Mouse (Mus musculus) midbrain, postnatal 0 days (tissue): Measurements from ENCODE around the gene Aff3. TPM values are rescaled to one million over a fixed set of nuclear protein-coding genes. Genes with fewer than 3 reads are reported as not detected.

ENCODE experiments used
- ATAC-seq: fragments of 200-750 bp; cut with Nextera tagmentation; 2 replicates; pipeline ENCODE4 v1.8.0; 2017; ENCODE audit warnings: moderate number of reproducible peaks, mild to moderate bottlenecking, moderate TSS enrichment, moderate library complexity; ENCODE audit not compliant: low FRiP score
- DNase-seq: peaks from one replicate; pipeline ENCODE4 v3.0.0-alpha.2; 2015; ENCODE audit warnings: low spot score
- H3K27ac ChIP-seq: fragments of 300-500 bp; sonication (generic); 2 replicates; pipeline ENCODE4 v1.5.1; 2014; ENCODE audit warnings: low read depth, mild to moderate bottlenecking, low read length, mixed read lengths
- H3K27me3 ChIP-seq: fragments of 300-500 bp; sonication (generic); 2 replicates; pipeline ENCODE4 v1.6.1; 2014; ENCODE audit warnings: low read length, control low read depth, mixed read lengths; ENCODE audit not compliant: insufficient read depth
- H3K36me3 ChIP-seq: fragments of 300-500 bp; sonication (generic); 2 replicates; pipeline ENCODE4 v1.6.1; 2014; ENCODE audit warnings: low read length, control low read depth, mixed read lengths; ENCODE audit not compliant: insufficient read depth
- H3K4me1 ChIP-seq: fragments of 300-500 bp; sonication (generic); 2 replicates; pipeline ENCODE4 v1.6.1; 2014; ENCODE audit warnings: mild to moderate bottlenecking, control low read depth, antibody characterized with exemption, low read length, mixed read lengths; ENCODE audit not compliant: insufficient read depth
- H3K4me2 ChIP-seq: fragments of 300-500 bp; sonication (generic); 2 replicates; pipeline ENCODE4 v1.6.1; 2014; ENCODE audit warnings: low read depth, mild to moderate bottlenecking, low read length, mixed read lengths; ENCODE audit not compliant: poor library complexity, severe bottlenecking
- H3K4me3 ChIP-seq: fragments of 300-500 bp; sonication (generic); 2 replicates; pipeline ENCODE4 v1.5.1; 2014; ENCODE audit warnings: low read depth, mild to moderate bottlenecking, low read length, moderate library complexity
- H3K9ac ChIP-seq: fragments of 300-500 bp; sonication (generic); replicated peaks from 2 replicates; pipeline ENCODE4 v1.6.1; 2014; ENCODE audit warnings: mild to moderate bottlenecking, low read length, moderate library complexity, mixed read lengths; ENCODE audit not compliant: poor library complexity, severe bottlenecking
- H3K9me3 ChIP-seq: fragments of 300-500 bp; sonication (generic); 2 replicates; pipeline ENCODE4 v1.6.1; 2016; ENCODE audit warnings: low read length, control low read depth
- CTCF ChIP-seq: IDR thresholded peaks from 2 replicates; pipeline ENCODE4 v1.5.1; 2016; ENCODE audit warnings: antibody characterized with exemption, mild to moderate bottlenecking
- WGBS: fragments of 180-500 bp; shearing (Covaris S2); extraction: QIAGEN DNeasy Blood & Tissue Kit; methylation state at CpG from one replicate; pipeline ENCODE4 v1.1.7; 2014; 5-methylcytosine and 5-hydroxymethylcytosine counted together
- polyA plus RNA-seq: library from polyadenylated mRNA; unstranded; fragments of >200 nt; fragmentation: Nextera tagmentation; extraction: Ambion mirVana; gene quantifications from 2 replicates; pipeline ENCODE4 v1.2.1, GENCODE M21; 2015
- total RNA-seq: library from RNA; depleted of rRNA; stranded (reverse); fragments of >200 nt; gene quantifications from 2 replicates; pipeline ENCODE4 v1.2.3, GENCODE M21; 2014

Gene Aff3
- total and polyA plus RNA-seq, 2 experiments from 2014 or later, result 20.6 to 61.2 TPM

GRCm38 (mm10) chr1:38664261-38664660, 494 bp downstream of the Aff3 start:
- WGBS, result 92% methylated on average over 4 of the region's 4 CpGs
- H3K36me3 ChIP-seq, result no peaks in the 10 kb centered on the region
- DNase-seq (no peak), ATAC-seq (no peak)
- no peak overlapping the region for H3K9ac ChIP-seq
- no peaks in the 10 kb centered on the region for H3K4me1 ChIP-seq
- no peak for TF ChIP-seq CTCF
- no peak overlapping the region for H3K4me2 ChIP-seq
- H3K27me3 ChIP-seq, result no peaks in the 10 kb centered on the region
- H3K27ac ChIP-seq, result no peak overlapping the region
- no peaks in the 10 kb centered on the region for H3K9me3 ChIP-seq
- H3K4me3 ChIP-seq, result no peak overlapping the region

- ATAC-seq (no peak), DNase-seq (no peak)
- no peak overlapping the region for H3K4me3 ChIP-seq
- no peak for TF ChIP-seq CTCF
- H3K27me3 ChIP-seq, result no peaks in the 10 kb centered on the region
- no peaks in the 10 kb centered on the region for H3K9me3 ChIP-seq
- H3K27ac ChIP-seq, result no peak overlapping the region
- no peaks in the 10 kb centered on the region for H3K36me3 ChIP-seq
- WGBS, result 80% methylated on average over 3 of the region's 3 CpGs
- H3K4me2 ChIP-seq, result no peak overlapping the region
- no peak overlapping the region for H3K9ac ChIP-seq
- H3K4me1 ChIP-seq, result no peaks in the 10 kb centered on the region
Measured at GRCm38 (mm10) chr1:38662616-38663193, 2.0 kb downstream of the Aff3 start.

GRCm38 (mm10) chr1:38658933-38659553, 5.7 kb downstream of the Aff3 start:
- ATAC-seq (no peak), DNase-seq (no peak)
- Histone ChIP-seq H3K9ac (no peak overlapping the region), H3K4me2 (no peak overlapping the region), H3K4me3 (no peak overlapping the region), H3K9me3 (no peaks in the 10 kb centered on the region), H3K4me1 (no peaks in the 10 kb centered on the region), H3K27me3 (no peaks in the 10 kb centered on the region), H3K27ac (no peak overlapping the region), H3K36me3 (no peaks in the 10 kb centered on the region)
- 85% methylated on average over 4 of the region's 4 CpGs for WGBS
- TF ChIP-seq CTCF, result no peak

GRCm38 (mm10) chr1:38658376-38658775, 6.4 kb downstream of the Aff3 start:
- WGBS, result 93% methylated on average over 9 of the region's 9 CpGs
- no peaks in the 10 kb centered on the region for H3K27me3 ChIP-seq
- no peak overlapping the region for H3K4me3 ChIP-seq
- H3K9ac ChIP-seq, result no peak overlapping the region
- no peak overlapping the region for H3K4me2 ChIP-seq
- TF ChIP-seq CTCF, result no peak
- no peak for DNase-seq
- no peak overlapping the region for H3K27ac ChIP-seq
- H3K9me3 ChIP-seq, result no peaks in the 10 kb centered on the region
- H3K36me3 ChIP-seq, result no peaks in the 10 kb centered on the region
- ATAC-seq, result no peak
- H3K4me1 ChIP-seq, result no peaks in the 10 kb centered on the region

- DNase-seq, result no peak
- H3K4me2 ChIP-seq, result no peak overlapping the region
- H3K4me3 ChIP-seq, result no peak overlapping the region
- H3K27me3 ChIP-seq, result no peaks in the 10 kb centered on the region
- no peaks in the 10 kb centered on the region for H3K36me3 ChIP-seq
- no peak overlapping the region for H3K9ac ChIP-seq
- no peaks in the 10 kb centered on the region for H3K9me3 ChIP-seq
- no peak overlapping the region for H3K27ac ChIP-seq
- H3K4me1 ChIP-seq, result no peaks in the 10 kb centered on the region
- WGBS, result 81% methylated on average over 7 of the region's 7 CpGs
- TF ChIP-seq CTCF, result no peak
- ATAC-seq, result no peak
Measured at GRCm38 (mm10) chr1:38657606-38658005, 7.1 kb downstream of the Aff3 start.

- H3K36me3 ChIP-seq, result no peaks in the 10 kb centered on the region
- H3K27ac ChIP-seq, result no peak overlapping the region
- H3K4me3 ChIP-seq, result no peak overlapping the region
- H3K9me3 ChIP-seq, result no peaks in the 10 kb centered on the region
- ATAC-seq (no peak), DNase-seq (no peak)
- no peaks in the 10 kb centered on the region for H3K27me3 ChIP-seq
- no peaks in the 10 kb centered on the region for H3K4me1 ChIP-seq
- no peak overlapping the region for H3K4me2 ChIP-seq
- WGBS, result 93% methylated on average over 5 of the region's 5 CpGs
- H3K9ac ChIP-seq, result no peak overlapping the region
- peak; percentile 22; the same call in 1 of the 2 replicates for TF ChIP-seq CTCF
Measured at GRCm38 (mm10) chr1:38654981-38655540, 9.7 kb downstream of the Aff3 start.
